Mouse (Mus musculus): ENCODE measurements around the gene Chit1.

- TF ChIP-seq TAL1 (IDR thresholded peaks at IDR 0.05; ENCODE audit: low read length) (no peak), GATA1 (IDR thresholded peaks at IDR 0.05; ENCODE audit: low read length) (no peak)
Observed at GRCm38 (mm10) chr1:134166547-134166946, 55.5 kb downstream of the Chit1 start.
